ENCODE assay signal across 8 mouse cellular contexts in the genomic region with DNA sequence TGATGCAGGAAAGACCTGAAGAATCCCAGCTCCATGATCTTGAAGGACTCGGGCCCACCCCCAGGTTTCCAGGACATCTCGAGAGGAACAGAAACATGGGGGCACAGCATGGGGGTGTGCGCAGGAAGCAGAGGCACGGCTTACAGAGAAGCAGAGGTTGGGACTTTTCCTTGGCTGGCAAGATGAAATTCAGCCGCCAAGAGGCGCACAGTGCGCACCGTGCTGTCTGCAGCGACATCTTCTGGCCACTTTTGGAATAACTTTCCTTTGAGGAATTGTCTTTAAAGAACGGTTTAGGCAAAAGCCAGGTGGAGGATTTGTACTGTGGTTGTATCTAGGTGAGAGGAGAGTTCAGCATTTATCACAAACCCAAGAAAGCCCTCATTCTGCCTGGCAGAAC. TPM values are rescaled to one million over a fixed set of nuclear protein-coding genes. Genes with fewer than 3 reads are reported as not detected.
A peak's percentile ranks its signal among the peaks of the same experiment; 100 is the strongest.
DNase-seq lines count a peak whose midpoint lies in the region; ATAC-seq lines count a peak whose summit lies in the region.

No protein-coding gene starts in this region.

- peak; percentile 87 for DNase-seq in gastrocnemius, adult 18-20 months (ENCODE audit: low spot score)
- no peak for DNase-seq in gastrocnemius, postnatal 25 days
- peak; percentile 73 to 85 for DNase-seq in cerebellum, postnatal 36 days
- DNase-seq in frontal cortex, postnatal 36 days (ENCODE audit: low spot score in 2 of 2): peak; percentile 83 to 91
- peak; percentile 87 to 91 for DNase-seq in left cerebral cortex, postnatal 14 days (ENCODE audit: low spot score in 2 of 2)
- DNase-seq in right cerebral cortex, postnatal 36 days (ENCODE audit: low spot score in 2 of 2): peak; percentile 46 to 57

- intact Hi-C loops in left cerebral cortex, postnatal 14 days (cut with DNase I): loop anchor here (1.0 to 2.0 kb wide), 3 partner anchors 126 to 184 kb away; no protein-coding TSS in a partner anchor

- peak; percentile 83 for ATAC-seq in inflammation-experienced regulatory T-cells, adult 6 months
- ATAC-seq in megakaryocyte-erythroid progenitor cell, adult 5-6 weeks (replicated peaks; ENCODE audit: low FRiP score, low TSS enrichment, poor library complexity, severe bottlenecking): peak; percentile 49

RNA-seq across cellular contexts. Expression of a gene that starts 6.6 kb away (rescaled TPM):
- total RNA-seq in gastrocnemius, adult 18-20 months (2021): 10 to 100 TPM; 19.0 to 63.6 TPM
- 10 to 100 TPM; 17.8 to 20.8 TPM for total RNA-seq in gastrocnemius, postnatal 25 days (2021)
- 100 to 1,000 TPM; 545 to 574 (median 562) TPM for polyA plus RNA-seq in inflammation-experienced regulatory T-cells, adult 6 months (2017; shearing (Covaris generic))
- total RNA-seq in left cerebral cortex, postnatal 14 days (2021): 10 to 100 TPM; 28.3 to 46.4 TPM
- total RNA-seq in megakaryocyte-erythroid progenitor cell, adult 5-6 weeks (2014; fragmentation: Nextera tagmentation): 13.8 and 29.4 TPM in 2 replicates
- 71.6 and 81.5 TPM in 2 replicates for total RNA-seq in megakaryocyte-erythroid progenitor cell, adult 5-6 weeks (2017)
